18 mouse cellular contexts compared by ENCODE assay signal in the genomic region with DNA sequence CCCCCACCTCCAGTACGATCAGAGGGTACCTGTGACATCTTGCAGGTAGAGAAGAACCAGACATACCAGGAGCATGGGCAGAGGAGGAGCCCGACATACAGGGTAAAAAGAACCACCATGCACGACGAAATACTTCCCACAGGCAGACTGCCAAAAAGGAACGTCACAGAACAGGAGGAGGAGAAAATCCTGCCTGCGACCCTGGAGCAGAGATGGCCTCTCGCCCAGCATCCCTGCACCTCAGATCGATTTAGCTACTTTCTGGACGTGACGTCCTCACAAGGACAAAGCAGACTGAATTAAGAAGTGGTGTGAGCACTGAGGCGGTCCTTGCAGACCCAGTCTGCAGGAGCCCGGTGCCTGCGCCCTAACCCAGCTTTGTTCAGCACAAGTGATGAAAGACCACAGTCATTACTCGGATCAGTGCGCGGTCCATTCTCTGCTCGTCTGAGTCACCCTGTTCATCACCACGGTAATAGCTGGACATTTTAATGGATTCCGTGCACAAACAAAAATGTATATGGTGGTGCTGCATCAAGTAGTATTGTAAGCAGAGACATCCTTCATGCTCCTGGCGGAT.
A peak's percentile ranks its signal among the peaks of the same experiment; 100 is the strongest.
DNase-seq lines count a peak whose midpoint lies in the region; ATAC-seq and TF ChIP-seq lines count a peak whose summit lies in the region.
"Had no signal": no experiment of that assay in that cellular context is flagged by ENCODE, and none has a peak within 500 bp of the region (broad histone marks: within the 10 kb centered on the region; RNA-seq: fewer than 3 reads in every experiment).

No protein-coding gene starts in this region.

- H3K27ac ChIP-seq in cerebellum, adult 2 months (ENCODE audit: insufficient read depth, low read length): no peak overlapping the region
- H3K27ac ChIP-seq in lung, embryonic 14.5 days (ENCODE audit: low read depth): no peak overlapping the region
- H3K27ac ChIP-seq in forebrain, embryonic 16.5 days (ENCODE audit: low read length): no peak overlapping the region
- H3K27ac ChIP-seq in midbrain, embryonic 15.5 days: 0 out of 2 replicates have a peak overlapping the region, but pooled peaks have one; percentile 30
- H3K27ac ChIP-seq: embryonic facial prominence, embryonic 12.5 days; heart, embryonic 10.5 days had no signal

- H3K9me3 ChIP-seq in lung, embryonic 14.5 days (ENCODE audit: low read depth, low read length): no peaks in the 10 kb centered on the region
- H3K9me3 ChIP-seq in forebrain, embryonic 16.5 days (ENCODE audit: control insufficient read depth, low read length): no peaks in the 10 kb centered on the region
- no peaks in the 10 kb centered on the region for H3K9me3 ChIP-seq in midbrain, embryonic 15.5 days
- H3K9me3 ChIP-seq: embryonic facial prominence, embryonic 12.5 days; heart, embryonic 10.5 days had no signal

- peak; percentile 60 to 67 for DNase-seq in cerebellum, postnatal 10 days
- no peak for DNase-seq in cerebellum, adult 2 months
- DNase-seq in lung, embryonic 14.5 days: peak; percentile 51
- DNase-seq in lung, adult 2 months: no peak
- no peak for DNase-seq in frontal cortex, postnatal 25 days (ENCODE audit: low spot score in 2 of 2)
- no peak for DNase-seq in spleen, postnatal 4 days (ENCODE audit: low spot score in 2 of 2)
- DNase-seq: adrenal gland, postnatal 14 days; cerebellum, postnatal 36 days; gastrocnemius, postnatal 10 days; heart, postnatal 14 days; kidney, postnatal 10 days had no signal

- TF ChIP-seq CTCF in cerebellum, adult 2 months (IDR thresholded peaks at IDR 0.05; ENCODE audit: borderline replicate concordance, insufficient read depth, low read depth, low read length): no peak
- TF ChIP-seq CTCF in lung, embryonic 14.5 days (IDR thresholded peaks at IDR 0.05; ENCODE audit: low read depth): no peak
- no peak for TF ChIP-seq CTCF in lung, adult 2 months (IDR thresholded peaks at IDR 0.05; ENCODE audit: insufficient read depth, low read length)

- H3K4me2 ChIP-seq in lung, embryonic 14.5 days: no peak overlapping the region
- peak overlapping the region; percentile 25 for H3K4me2 ChIP-seq in forebrain, embryonic 16.5 days (ENCODE audit: low read length)
- no peak overlapping the region for H3K4me2 ChIP-seq in midbrain, embryonic 15.5 days
- H3K4me2 ChIP-seq: embryonic facial prominence, embryonic 12.5 days; liver, embryonic 11.5 days had no signal

- H3K9ac ChIP-seq in lung, embryonic 14.5 days: no peak overlapping the region
- no peak overlapping the region for H3K9ac ChIP-seq in forebrain, embryonic 16.5 days (replicated peaks; ENCODE audit: low read depth, low read length)
- no peak overlapping the region for H3K9ac ChIP-seq in midbrain, embryonic 15.5 days
- H3K9ac ChIP-seq: embryonic facial prominence, embryonic 12.5 days had no signal

- no peak overlapping the region for H3K4me3 ChIP-seq in cerebellum, adult 2 months (replicated peaks; ENCODE audit: insufficient read depth, low read depth, low read length)
- no peak overlapping the region for H3K4me3 ChIP-seq in lung, embryonic 14.5 days (ENCODE audit: low read depth, low read length)
- no peak overlapping the region for H3K4me3 ChIP-seq in lung, adult 2 months (replicated peaks; ENCODE audit: extremely low read depth, low read depth, low read length)
- H3K4me3 ChIP-seq in forebrain, embryonic 16.5 days (replicated peaks; ENCODE audit: low read length): no peak overlapping the region
- no peak overlapping the region for H3K4me3 ChIP-seq in midbrain, embryonic 15.5 days
- H3K4me3 ChIP-seq: embryonic facial prominence, embryonic 12.5 days; heart, embryonic 10.5 days had no signal

- WGBS in cerebellum, adult 2 months: 57% methylated on average over 20 of the region's 20 CpGs
- whole genome bisulfite sequencing in lung, embryonic 14.5 days: 43% methylated on average over 20 of the region's 20 CpGs
- 57% methylated on average over 20 of the region's 20 CpGs for WGBS in lung, adult 2 months
- WGBS in forebrain, embryonic 16.5 days: 44% methylated on average over 20 of the region's 20 CpGs
- WGBS in midbrain, embryonic 15.5 days: 61% methylated on average over 20 of the region's 20 CpGs

- TF ChIP-seq POLR2A in cerebellum, adult 2 months (IDR thresholded peaks at IDR 0.05; ENCODE audit: borderline replicate concordance, insufficient read depth, low read length): no peak
- no peak for TF ChIP-seq POLR2A in lung, adult 2 months (IDR thresholded peaks at IDR 0.05; ENCODE audit: borderline replicate concordance, extremely low read depth, low read depth, low read length)

- H3K36me3 ChIP-seq in lung, embryonic 14.5 days (ENCODE audit: insufficient read depth): no peaks in the 10 kb centered on the region
- no peaks in the 10 kb centered on the region for H3K36me3 ChIP-seq in forebrain, embryonic 16.5 days (ENCODE audit: control insufficient read depth, insufficient read depth)
- H3K36me3 ChIP-seq in midbrain, embryonic 15.5 days (replicated peaks): no peaks in the 10 kb centered on the region
- H3K36me3 ChIP-seq: embryonic facial prominence, embryonic 12.5 days; heart, embryonic 10.5 days had no signal

- H3K4me1 ChIP-seq in cerebellum, adult 2 months (ENCODE audit: control insufficient read depth, insufficient read depth, low read length): peaks cover 4% of the 10 kb centered on the region; the same call in 1 of the 2 replicates
- H3K4me1 ChIP-seq in lung, embryonic 14.5 days (ENCODE audit: insufficient read depth): no peaks in the 10 kb centered on the region
- H3K4me1 ChIP-seq in lung, adult 2 months (ENCODE audit: control insufficient read depth, insufficient read depth, low read length): no peaks in the 10 kb centered on the region
- H3K4me1 ChIP-seq in forebrain, embryonic 16.5 days (replicated peaks; ENCODE audit: control insufficient read depth, insufficient read depth, low read length): peaks cover 6% of the 10 kb centered on the region
- no peaks in the 10 kb centered on the region for H3K4me1 ChIP-seq in midbrain, embryonic 15.5 days
- H3K4me1 ChIP-seq: embryonic facial prominence, embryonic 12.5 days had no signal

- ATAC-seq in lung, embryonic 14.5 days (ENCODE audit: insufficient read depth): no peak
- peak; percentile 43; the same call in 1 of the 2 replicates for ATAC-seq in forebrain, embryonic 16.5 days
- ATAC-seq in midbrain, embryonic 15.5 days (replicated peaks): no peak
- ATAC-seq: intestine, embryonic 16.5 days; lung, postnatal 0 days had no signal

- H3K27me3 ChIP-seq in cerebellum, adult 2 months (ENCODE audit: control insufficient read depth, insufficient read depth, low read length): no peaks in the 10 kb centered on the region
- no peaks in the 10 kb centered on the region for H3K27me3 ChIP-seq in lung, embryonic 14.5 days (ENCODE audit: insufficient read depth, low read length)
- no peaks in the 10 kb centered on the region for H3K27me3 ChIP-seq in forebrain, embryonic 16.5 days (replicated peaks; ENCODE audit: control insufficient read depth, insufficient read depth, low read length)
- no peaks in the 10 kb centered on the region for H3K27me3 ChIP-seq in midbrain, embryonic 15.5 days (replicated peaks)
- H3K27me3 ChIP-seq: embryonic facial prominence, embryonic 12.5 days had no signal

Comparison
In these comparisons a context has a peak if more than half of its experiments do, and no peak if none do; other contexts are left out.
1. DNase-seq: peak in cerebellum, postnatal 10 days (2 of 2) and lung, embryonic 14.5 days (single experiment); none in cerebellum, adult 2 months (0 of 2), lung, adult 2 months (single experiment), frontal cortex, postnatal 25 days (0 of 2) and spleen, postnatal 4 days (0 of 2).